Mouse (Mus musculus): ENCODE data around the gene Hk3. TPM values are rescaled to one million over a fixed set of nuclear protein-coding genes. Genes with fewer than 3 reads are reported as not detected.

The Hk3 gene
- polyA plus RNA-seq, 1 experiment from 2014 or later, result 3.3 TPM

Other genes with a start within 250 kb of the Hk3 start
- not detected in 2 replicates for gene Eif4e1b, start 237.4 kb downstream of the Hk3 start, polyA plus RNA-seq (2014; fragmentation: Nextera tagmentation; extraction: Ambion mirVana)
- gene Tspan17, start 232.0 kb downstream of the Hk3 start, polyA plus RNA-seq (2014; fragmentation: Nextera tagmentation; extraction: Ambion mirVana), result 2.3 and 2.6 TPM in 2 replicates
- gene Unc5a, start 72.0 kb downstream of the Hk3 start, polyA plus RNA-seq (2014; fragmentation: Nextera tagmentation; extraction: Ambion mirVana), result 1.5 and 1.9 TPM in 2 replicates
- 29.1 and 30.4 TPM in 2 replicates for gene Uimc1, start 78.9 kb upstream of the Hk3 start, polyA plus RNA-seq (2014; fragmentation: Nextera tagmentation; extraction: Ambion mirVana)
- 18.9 and 19.5 TPM in 2 replicates for gene Zfp346, start 83.9 kb upstream of the Hk3 start, polyA plus RNA-seq (2014; fragmentation: Nextera tagmentation; extraction: Ambion mirVana)
- gene Gm17617, start 112.2 kb upstream of the Hk3 start, polyA plus RNA-seq (2014; fragmentation: Nextera tagmentation; extraction: Ambion mirVana), result not detected in 2 replicates
- gene Fgfr4, start 131.3 kb upstream of the Hk3 start, polyA plus RNA-seq (2014; fragmentation: Nextera tagmentation; extraction: Ambion mirVana), result 6.8 and 8.0 TPM in 2 replicates
- 35.5 and 41.3 TPM in 2 replicates for gene Nsd1, start 188.4 kb upstream of the Hk3 start, polyA plus RNA-seq (2014; fragmentation: Nextera tagmentation; extraction: Ambion mirVana)

All from liver, embryonic 11.5 days (tissue).